Mouse (Mus musculus): ENCODE data around the gene Spon2.

- TF ChIP-seq POLR2A (IDR thresholded peaks at IDR 0.05; ENCODE audit: control insufficient read depth, extremely low read depth, insufficient read depth, low read length, poor library complexity) (no peak), CTCF (IDR thresholded peaks at IDR 0.05; ENCODE audit: borderline replicate concordance, control insufficient read depth, extremely low read depth, insufficient read depth, low read length, poor library complexity) (no peak)
These were observed 19.5 kb upstream of the Spon2 start for GRCm38 (mm10) chr5:33237600-33238255.

All from thymus, adult 2 months (tissue).